In the genomic region with DNA sequence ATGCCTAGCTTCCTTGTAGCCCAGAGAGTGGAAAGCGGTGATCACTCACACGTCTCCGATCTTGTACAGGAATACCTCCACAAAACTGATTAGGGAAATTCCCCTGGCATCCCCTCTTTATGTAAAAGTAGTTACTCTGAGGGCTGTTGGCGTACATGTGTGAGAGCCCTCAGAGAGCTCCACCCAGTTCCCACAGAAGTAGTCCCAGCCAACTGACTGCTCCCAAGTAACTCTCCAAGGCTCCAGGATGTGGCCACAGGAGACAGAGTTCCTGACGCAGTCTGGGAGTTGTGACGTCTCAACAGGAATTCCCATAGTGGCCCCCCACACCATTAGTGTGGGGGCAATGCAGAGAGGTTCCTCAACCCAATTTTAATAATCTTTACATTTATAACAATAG, we compare ENCODE assay signal across 8 mouse cellular contexts. TPM values are rescaled to one million over a fixed set of nuclear protein-coding genes. Genes with fewer than 3 reads are reported as not detected.
DNase-seq lines count a peak whose midpoint lies in the region; ATAC-seq and TF ChIP-seq lines count a peak whose summit lies in the region.

No protein-coding gene starts in this region.

- no peak overlapping the region for H3K27ac ChIP-seq in cerebellum, adult 2 months (ENCODE audit: insufficient read depth, low read length)
- peak overlapping the region; percentile 85 for H3K27ac ChIP-seq in testis, adult 2 months (ENCODE audit: control insufficient read depth, insufficient read depth, low read depth, low read length)
- H3K27ac ChIP-seq in liver, postnatal 0 days (ENCODE audit: low read depth) = no peak overlapping the region

- no peaks in the 10 kb centered on the region; the same call in 1 of the 2 replicates for H3K36me3 ChIP-seq in testis, adult 2 months (ENCODE audit: control insufficient read depth, insufficient read depth, low read length)
- H3K36me3 ChIP-seq in liver, postnatal 0 days (replicated peaks; ENCODE audit: insufficient read depth, low read length) = no peaks in the 10 kb centered on the region; the same call in 1 of the 2 replicates

- H3K9ac ChIP-seq in liver, postnatal 0 days (replicated peaks) = no peak overlapping the region

- no peaks in the 10 kb centered on the region for H3K27me3 ChIP-seq in cerebellum, adult 2 months (ENCODE audit: control insufficient read depth, insufficient read depth, low read length)
- H3K27me3 ChIP-seq in testis, adult 2 months (ENCODE audit: control insufficient read depth, insufficient read depth, low read length) = no peaks in the 10 kb centered on the region
- no peaks in the 10 kb centered on the region for H3K27me3 ChIP-seq in liver, postnatal 0 days (ENCODE audit: insufficient read depth, low read length)

- H3K4me2 ChIP-seq in liver, postnatal 0 days (ENCODE audit: low read depth, low read length) = peak overlapping the region; percentile 94

- peaks cover 3% of the 10 kb centered on the region; the same call in 1 of the 2 replicates for H3K4me1 ChIP-seq in cerebellum, adult 2 months (ENCODE audit: control insufficient read depth, insufficient read depth, low read length)
- peaks cover 2% of the 10 kb centered on the region; the same call in 1 of the 2 replicates for H3K4me1 ChIP-seq in testis, adult 2 months (ENCODE audit: control insufficient read depth, insufficient read depth, low read length)
- H3K4me1 ChIP-seq in liver, postnatal 0 days (ENCODE audit: insufficient read depth) = peaks cover 10% of the 10 kb centered on the region; the same call in 1 of the 2 replicates

- TF ChIP-seq EP300 in liver, postnatal 0 days (IDR thresholded peaks at IDR 0.05; ENCODE audit: low read depth) = no peak

- no peak overlapping the region for H3K4me3 ChIP-seq in cerebellum, adult 2 months (replicated peaks; ENCODE audit: insufficient read depth, low read depth, low read length)
- peak overlapping the region; percentile 93 for H3K4me3 ChIP-seq in testis, adult 2 months (ENCODE audit: control insufficient read depth, low read depth, low read length)
- 0 out of 2 replicates have a peak overlapping the region, but pooled peaks have one; percentile 56 for H3K4me3 ChIP-seq in liver, postnatal 0 days (ENCODE audit: low read depth, low read length)

- TF ChIP-seq POLR2A in cerebellum, adult 2 months (IDR thresholded peaks at IDR 0.05; ENCODE audit: borderline replicate concordance, insufficient read depth, low read length) = no peak
- TF ChIP-seq POLR2A in testis, adult 2 months (IDR thresholded peaks at IDR 0.05; ENCODE audit: control insufficient read depth, low read depth, low read length) = 0 out of 2 replicates have a peak, but pooled peaks have one; percentile 36

- DNase-seq in cerebellum, adult 2 months = peak; percentile 8 to 17
- no peak for DNase-seq in cerebellum, postnatal 36 days
- no peak for DNase-seq in testis, postnatal 10 days (ENCODE audit: low spot score)
- DNase-seq in liver, postnatal 0 days = no peak
- DNase-seq in urinary bladder, adult 2 months (ENCODE audit: low spot score) = no peak
- no peak for DNase-seq in urinary bladder, postnatal 4 days (ENCODE audit: low spot score in 2 of 2)
- no peak for DNase-seq in adrenal gland, adult 2 months

- no peak for TF ChIP-seq CTCF in cerebellum, adult 2 months (IDR thresholded peaks at IDR 0.05; ENCODE audit: borderline replicate concordance, insufficient read depth, low read depth, low read length)
- no peak for TF ChIP-seq CTCF in testis, adult 2 months (IDR thresholded peaks at IDR 0.05; ENCODE audit: control insufficient read depth, insufficient read depth, insufficient replicate concordance, low read depth, low read length)
- TF ChIP-seq CTCF in liver, postnatal 0 days (IDR thresholded peaks at IDR 0.05; ENCODE audit: low read depth) = no peak

- no peak for ATAC-seq in liver, postnatal 0 days

- H3K9me3 ChIP-seq in liver, postnatal 0 days (ENCODE audit: low read length) = no peaks in the 10 kb centered on the region

- 48% methylated on average over 6 of the region's 6 CpGs for WGBS in cerebellum, adult 2 months
- 52% methylated on average over 6 of the region's 6 CpGs for WGBS in liver, postnatal 0 days (ENCODE audit: insufficient replicate concordance)

RNA-seq across cellular contexts. Expression of gene Cfap69, which starts 1.0 kb away (rescaled TPM):
- 10.3 and 11.2 TPM in 2 replicates for polyA plus RNA-seq in cerebellum, adult 2 months (2012; rRNA removed)
- 163 and 169 TPM in 2 replicates for polyA plus RNA-seq in testis, adult 2 months (2012; rRNA removed)
- polyA plus RNA-seq in liver, postnatal 0 days (2015; fragmentation: Nextera tagmentation; extraction: Ambion mirVana) = 0.43 and 0.67 TPM in 2 replicates
- 3.1 and 3.2 TPM in 2 replicates for polyA plus RNA-seq in urinary bladder, adult 2 months (2012; rRNA removed)
- total RNA-seq in adrenal gland, adult 2 months (2021) = 1 to 10 TPM; 7.9 to 8.9 TPM
- 2.2 and 4.6 TPM in 2 replicates for polyA plus RNA-seq in adrenal gland, adult 2 months (2012; rRNA removed)

RNA-seq across cellular contexts. Expression of gene Steap2, which starts 31.3 kb away (rescaled TPM):
- polyA plus RNA-seq in cerebellum, adult 2 months (2012; rRNA removed) = 36.9 and 40.7 TPM in 2 replicates
- 4.4 and 6.2 TPM in 2 replicates for polyA plus RNA-seq in testis, adult 2 months (2012; rRNA removed)
- polyA plus RNA-seq in liver, postnatal 0 days (2015; fragmentation: Nextera tagmentation; extraction: Ambion mirVana) = 5.1 and 6.2 TPM in 2 replicates
- polyA plus RNA-seq in urinary bladder, adult 2 months (2012; rRNA removed) = 9.6 and 13.2 TPM in 2 replicates
- total RNA-seq in adrenal gland, adult 2 months (2021) = 10 to 100 TPM; 34.1 to 53.0 TPM
- 16.7 and 24.0 TPM in 2 replicates for polyA plus RNA-seq in adrenal gland, adult 2 months (2012; rRNA removed)

Comparison
In these comparisons a context has a peak if more than half of its experiments do, and no peak if none do; other contexts are left out.
1. DNase-seq: peak in cerebellum, adult 2 months (2 of 2); none in cerebellum, postnatal 36 days (0 of 2), testis, postnatal 10 days (single experiment), liver, postnatal 0 days (single experiment), urinary bladder, adult 2 months (single experiment), urinary bladder, postnatal 4 days (0 of 2) and adrenal gland, adult 2 months (single experiment).
2. RNA of gene Cfap69, which starts 1.0 kb away (polyA plus RNA-seq): 163 to 169 TPM in testis, adult 2 months; 10.3 to 11.2 TPM in cerebellum, adult 2 months, 3.1 to 3.2 TPM in urinary bladder, adult 2 months, 2.2 to 4.6 TPM in adrenal gland, adult 2 months and 0.43 to 0.67 TPM in liver, postnatal 0 days; every median in the first group is over 10 times any median in the second.